9 mouse cellular contexts compared by ENCODE assay signal in the genomic region with DNA sequence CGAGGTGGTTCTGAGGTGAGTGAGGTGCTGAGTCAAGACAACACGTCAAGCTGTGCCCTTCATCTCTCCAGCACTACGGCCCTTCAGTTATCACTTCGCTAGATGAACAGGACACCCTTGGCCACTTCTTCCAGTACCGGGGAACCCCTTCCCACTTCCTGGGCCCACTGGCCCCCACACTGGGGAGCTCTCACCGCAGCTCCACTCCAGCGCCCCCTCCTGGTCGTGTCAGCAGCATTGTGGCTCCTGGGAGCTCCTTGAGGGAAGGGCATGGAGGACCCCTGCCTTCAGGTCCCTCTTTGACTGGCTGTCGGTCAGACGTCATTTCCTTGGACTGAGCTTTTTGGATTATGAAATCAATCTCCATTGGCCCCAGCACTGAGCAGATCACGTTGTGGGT. TPM values are rescaled to one million over a fixed set of nuclear protein-coding genes. Genes with fewer than 3 reads are reported as not detected.
DNase-seq lines count a peak whose midpoint lies in the region; ATAC-seq and TF ChIP-seq lines count a peak whose summit lies in the region.
"Had no signal": no experiment of that assay in that cellular context is flagged by ENCODE, and none has a peak within 500 bp of the region (broad histone marks: within the 10 kb centered on the region; RNA-seq: fewer than 3 reads in every experiment).

No protein-coding gene starts in this region.

- no peaks in the 10 kb centered on the region; the same call in 1 of the 2 replicates for H3K79me2 ChIP-seq in MEL (ENCODE audit: control insufficient read depth, insufficient read depth, low read length, poor library complexity)

- WGBS in forebrain, postnatal 0 days: 67% methylated on average over 11 of the region's 11 CpGs
- 64% methylated on average over 11 of the region's 11 CpGs for WGBS in forebrain, embryonic 15.5 days
- WGBS in limb, embryonic 11.5 days: 72% methylated on average over 11 of the region's 11 CpGs
- WGBS in limb, embryonic 10.5 days: 70% methylated on average over 11 of the region's 11 CpGs

- no peaks in the 10 kb centered on the region for H3K27me3 ChIP-seq in forebrain, postnatal 0 days (ENCODE audit: insufficient read depth, low read length)
- no peaks in the 10 kb centered on the region for H3K27me3 ChIP-seq in forebrain, embryonic 15.5 days
- H3K27me3 ChIP-seq in limb, embryonic 11.5 days (ENCODE audit: control insufficient read depth, insufficient read depth, low read length): no peaks in the 10 kb centered on the region
- peaks cover 17% of the 10 kb centered on the region for H3K27me3 ChIP-seq in limb, embryonic 10.5 days (ENCODE audit: low read depth, poor library complexity, severe bottlenecking)
- no peaks in the 10 kb centered on the region for H3K27me3 ChIP-seq in MEL (ENCODE audit: control insufficient read depth in 1 of 2, insufficient read depth in 2 of 2, low read length in 2 of 2)

- H3K36me3 ChIP-seq in forebrain, postnatal 0 days (ENCODE audit: insufficient read depth): peaks cover 45% of the 10 kb centered on the region
- H3K36me3 ChIP-seq in forebrain, embryonic 15.5 days: peaks cover 16% of the 10 kb centered on the region
- peaks cover 9% of the 10 kb centered on the region for H3K36me3 ChIP-seq in limb, embryonic 11.5 days (ENCODE audit: control insufficient read depth, insufficient read depth, low read length)
- H3K36me3 ChIP-seq in limb, embryonic 10.5 days: peaks cover 71% of the 10 kb centered on the region
- peaks cover 0 to 3% of the 10 kb centered on the region in 2 experiments; a peak in 1 of 4 replicates for H3K36me3 ChIP-seq in MEL (ENCODE audit: control insufficient read depth in 1 of 2, insufficient read depth in 2 of 2, low read length in 2 of 2)

- H3K4me2 ChIP-seq in forebrain, postnatal 0 days (ENCODE audit: low read depth): no peak overlapping the region
- no peak overlapping the region for H3K4me2 ChIP-seq in forebrain, embryonic 15.5 days (replicated peaks)
- no peak overlapping the region for H3K4me2 ChIP-seq in limb, embryonic 11.5 days (ENCODE audit: low read depth, severe bottlenecking)
- H3K4me2 ChIP-seq: midbrain, embryonic 12.5 days had no signal

- no peak overlapping the region for H3K27ac ChIP-seq in forebrain, postnatal 0 days (ENCODE audit: low read depth, low read length)
- H3K27ac ChIP-seq in forebrain, embryonic 15.5 days (replicated peaks): no peak overlapping the region
- H3K27ac ChIP-seq in limb, embryonic 11.5 days (replicated peaks; ENCODE audit: low read depth, low read length): no peak overlapping the region
- no peak overlapping the region for H3K27ac ChIP-seq in limb, embryonic 10.5 days
- no peak overlapping the region for H3K27ac ChIP-seq in MEL (ENCODE audit: control insufficient read depth, low read depth, low read length)
- H3K27ac ChIP-seq: midbrain, embryonic 12.5 days had no signal

- H3K9ac ChIP-seq in forebrain, postnatal 0 days: no peak overlapping the region
- H3K9ac ChIP-seq in forebrain, embryonic 15.5 days (replicated peaks): no peak overlapping the region
- no peak overlapping the region for H3K9ac ChIP-seq in limb, embryonic 11.5 days (ENCODE audit: low read length)
- no peak overlapping the region for H3K9ac ChIP-seq in MEL (ENCODE audit: control insufficient read depth, low read depth, low read length, poor library complexity, severe bottlenecking)
- H3K9ac ChIP-seq: midbrain, embryonic 12.5 days had no signal

- no peak for TF ChIP-seq POLR2A in MEL (IDR thresholded peaks at IDR 0.05; ENCODE audit: control insufficient read depth in 1 of 2, insufficient read depth in 1 of 2, low read depth in 1 of 2, low read length in 2 of 2, poor library complexity in 1 of 2)

- peak; percentile 47; the same call in 1 of the 2 replicates for TF ChIP-seq CTCF in forebrain, postnatal 0 days (IDR thresholded peaks at IDR 0.05; ENCODE audit: low read depth)
- TF ChIP-seq CTCF in MEL (IDR thresholded peaks at IDR 0.05 in 2 of 3, conservative IDR thresholded peaks at IDR 0.05 in 1 of 3; ENCODE audit: control insufficient read depth in 1 of 3, insufficient read depth in 1 of 3, low read depth in 2 of 3, low read length in 3 of 3, poor library complexity in 1 of 3, severe bottlenecking in 1 of 3): peak; percentile 77 to 91 (median 87)

- no peak for DNase-seq in forebrain, postnatal 0 days
- DNase-seq in limb, embryonic 11.5 days (ENCODE audit: low spot score): peak; percentile 47
- DNase-seq in limb, embryonic 10.5 days (ENCODE audit: low spot score): no peak
- DNase-seq in MEL (ENCODE audit: low read depth, low spot score): peak; percentile 51
- DNase-seq in retina, embryonic 14.5 days (ENCODE audit: low spot score): peak; percentile 50
- no peak for DNase-seq in ovary, postnatal 14 days (ENCODE audit: low spot score)
- no peak for DNase-seq in right cerebral cortex, postnatal 36 days (ENCODE audit: low spot score in 2 of 2)

- ATAC-seq in forebrain, postnatal 0 days: no peak
- ATAC-seq in forebrain, embryonic 15.5 days (replicated peaks): no peak
- no peak for ATAC-seq in limb, embryonic 11.5 days (ENCODE audit: insufficient number of reproducible peaks, low FRiP score, low TSS enrichment, low read depth)

- H3K4me3 ChIP-seq in forebrain, postnatal 0 days (ENCODE audit: low read depth, low read length): no peak overlapping the region
- H3K4me3 ChIP-seq in forebrain, embryonic 15.5 days: no peak overlapping the region
- no peak overlapping the region for H3K4me3 ChIP-seq in limb, embryonic 11.5 days (ENCODE audit: low read depth, low read length)
- H3K4me3 ChIP-seq in limb, embryonic 10.5 days: no peak overlapping the region
- H3K4me3 ChIP-seq in MEL (ENCODE audit: control insufficient read depth in 1 of 2, insufficient read depth in 1 of 2, low read depth in 2 of 2, low read length in 2 of 2): no peak overlapping the region
- H3K4me3 ChIP-seq: midbrain, embryonic 12.5 days had no signal

- H3K4me1 ChIP-seq in forebrain, postnatal 0 days (ENCODE audit: insufficient read depth): no peaks in the 10 kb centered on the region
- peaks cover 6% of the 10 kb centered on the region; the same call in 1 of the 2 replicates for H3K4me1 ChIP-seq in forebrain, embryonic 15.5 days
- 0 out of 2 replicates have a peak, but pooled peaks cover 2% of the 10 kb centered on the region for H3K4me1 ChIP-seq in limb, embryonic 11.5 days (ENCODE audit: control insufficient read depth, insufficient read depth, low read length)
- H3K4me1 ChIP-seq in limb, embryonic 10.5 days: peaks cover 18% of the 10 kb centered on the region
- peaks cover 0 to 12% of the 10 kb centered on the region in 2 experiments; a peak in 2 of 4 replicates for H3K4me1 ChIP-seq in MEL (ENCODE audit: control insufficient read depth in 1 of 2, insufficient read depth in 2 of 2, low read length in 2 of 2)

- no peaks in the 10 kb centered on the region for H3K9me3 ChIP-seq in forebrain, postnatal 0 days (ENCODE audit: low read length)
- H3K9me3 ChIP-seq in forebrain, embryonic 15.5 days: no peaks in the 10 kb centered on the region
- H3K9me3 ChIP-seq in limb, embryonic 11.5 days (ENCODE audit: control insufficient read depth, low read length): no peaks in the 10 kb centered on the region
- no peaks in the 10 kb centered on the region for H3K9me3 ChIP-seq in limb, embryonic 10.5 days (replicated peaks)
- H3K9me3 ChIP-seq in MEL (replicated peaks; ENCODE audit: insufficient read depth, low read length): no peaks in the 10 kb centered on the region
- H3K9me3 ChIP-seq: midbrain, embryonic 12.5 days had no signal

- peak; percentile 27 for TF ChIP-seq RAD21 in MEL (IDR thresholded peaks at IDR 0.05; ENCODE audit: low read depth, low read length)

- no peak for TF ChIP-seq EP300 in MEL (IDR thresholded peaks at IDR 0.05; ENCODE audit: low read depth in 1 of 2, low read length in 2 of 2)

RNA-seq across cellular contexts. Expression of a gene that starts 3.6 kb away (rescaled TPM):
- 5.6 and 8.4 TPM in 2 replicates for total RNA-seq in forebrain, postnatal 0 days (2014; rRNA removed)
- polyA plus RNA-seq in forebrain, postnatal 0 days (2015; fragmentation: Nextera tagmentation; extraction: Ambion mirVana): 11.0 and 11.7 TPM in 2 replicates
- polyA plus RNA-seq in forebrain, embryonic 15.5 days (2015; fragmentation: Nextera tagmentation; extraction: Ambion mirVana): 6.8 and 6.9 TPM in 2 replicates
- 8.9 and 10.8 TPM in 2 replicates for polyA plus RNA-seq in limb, embryonic 11.5 days (2014; fragmentation: Nextera tagmentation; extraction: Ambion mirVana)
- polyA plus RNA-seq in limb, embryonic 10.5 days (2016; fragmentation: Nextera tagmentation; extraction: Ambion mirVana): 9.1 and 9.6 TPM in 2 replicates
- 2.4 and 2.7 TPM in 2 replicates for total RNA-seq in MEL (2012; rRNA removed)
- polyA plus RNA-seq in MEL (2012; ENCODE audit: insufficient read depth in 1 of 2, insufficient read length in 2 of 2, low read depth in 1 of 2, low replicate concordance in 2 of 2, missing spikeins in 1 of 2): 1 to 10 TPM in 1 of 2 experiments, not detected in 1; 6.5 TPM

RNA-seq across cellular contexts. Expression of a gene that starts 8.6 kb away (rescaled TPM):
- total RNA-seq in forebrain, postnatal 0 days (2014; rRNA removed): 25.0 and 29.8 TPM in 2 replicates
- polyA plus RNA-seq in forebrain, postnatal 0 days (2015; fragmentation: Nextera tagmentation; extraction: Ambion mirVana): 26.4 and 32.9 TPM in 2 replicates
- polyA plus RNA-seq in forebrain, embryonic 15.5 days (2015; fragmentation: Nextera tagmentation; extraction: Ambion mirVana): 27.4 and 28.9 TPM in 2 replicates
- 41.4 and 42.8 TPM in 2 replicates for polyA plus RNA-seq in limb, embryonic 11.5 days (2014; fragmentation: Nextera tagmentation; extraction: Ambion mirVana)
- polyA plus RNA-seq in limb, embryonic 10.5 days (2016; fragmentation: Nextera tagmentation; extraction: Ambion mirVana): 36.4 and 58.3 TPM in 2 replicates
- total RNA-seq in MEL (2012; rRNA removed): 5.9 and 6.0 TPM in 2 replicates
- polyA plus RNA-seq in MEL (2012; ENCODE audit: insufficient read depth in 1 of 2, insufficient read length in 2 of 2, low read depth in 1 of 2, low replicate concordance in 2 of 2, missing spikeins in 1 of 2): 10 to 100 TPM in 1 of 2 experiments, not detected in 1; 26.8 TPM

RNA-seq across cellular contexts. Expression of a gene that starts 22.6 kb away (rescaled TPM):
- 13.2 and 15.6 TPM in 2 replicates for total RNA-seq in forebrain, postnatal 0 days (2014; rRNA removed)
- polyA plus RNA-seq in forebrain, postnatal 0 days (2015; fragmentation: Nextera tagmentation; extraction: Ambion mirVana): 19.5 and 28.4 TPM in 2 replicates
- 33.5 and 35.7 TPM in 2 replicates for polyA plus RNA-seq in forebrain, embryonic 15.5 days (2015; fragmentation: Nextera tagmentation; extraction: Ambion mirVana)
- polyA plus RNA-seq in limb, embryonic 11.5 days (2014; fragmentation: Nextera tagmentation; extraction: Ambion mirVana): 38.1 and 42.8 TPM in 2 replicates
- 50.2 and 51.4 TPM in 2 replicates for polyA plus RNA-seq in limb, embryonic 10.5 days (2016; fragmentation: Nextera tagmentation; extraction: Ambion mirVana)
- 48.3 and 53.1 TPM in 2 replicates for total RNA-seq in MEL (2012; rRNA removed)
- polyA plus RNA-seq in MEL (2012; ENCODE audit: insufficient read depth in 1 of 2, insufficient read length in 2 of 2, low read depth in 1 of 2, low replicate concordance in 2 of 2, missing spikeins in 1 of 2): 100 to 1,000 TPM; 122 to 224 TPM

RNA-seq across cellular contexts. Expression of a gene that starts 22.7 kb away (rescaled TPM):
- 43.7 and 52.6 TPM in 2 replicates for total RNA-seq in forebrain, postnatal 0 days (2014; rRNA removed)
- 58.2 and 63.6 TPM in 2 replicates for polyA plus RNA-seq in forebrain, postnatal 0 days (2015; fragmentation: Nextera tagmentation; extraction: Ambion mirVana)
- polyA plus RNA-seq in forebrain, embryonic 15.5 days (2015; fragmentation: Nextera tagmentation; extraction: Ambion mirVana): 59.3 and 66.6 TPM in 2 replicates
- 70.0 and 70.7 TPM in 2 replicates for polyA plus RNA-seq in limb, embryonic 11.5 days (2014; fragmentation: Nextera tagmentation; extraction: Ambion mirVana)
- 64.3 and 69.8 TPM in 2 replicates for polyA plus RNA-seq in limb, embryonic 10.5 days (2016; fragmentation: Nextera tagmentation; extraction: Ambion mirVana)
- total RNA-seq in MEL (2012; rRNA removed): 43.2 and 52.2 TPM in 2 replicates
- 10 to 100 TPM; 66.1 to 71.8 TPM for polyA plus RNA-seq in MEL (2012; ENCODE audit: insufficient read depth in 1 of 2, insufficient read length in 2 of 2, low read depth in 1 of 2, low replicate concordance in 2 of 2, missing spikeins in 1 of 2)

RNA-seq across cellular contexts. Expression of a gene that starts 34.8 kb away (rescaled TPM):
- total RNA-seq in forebrain, postnatal 0 days (2014; rRNA removed): 4.6 and 7.1 TPM in 2 replicates
- 2.9 and 4.7 TPM in 2 replicates for polyA plus RNA-seq in forebrain, postnatal 0 days (2015; fragmentation: Nextera tagmentation; extraction: Ambion mirVana)
- polyA plus RNA-seq in forebrain, embryonic 15.5 days (2015; fragmentation: Nextera tagmentation; extraction: Ambion mirVana): 1.5 and 1.9 TPM in 2 replicates
- polyA plus RNA-seq in limb, embryonic 11.5 days (2014; fragmentation: Nextera tagmentation; extraction: Ambion mirVana): 0.31 and 0.45 TPM in 2 replicates
- polyA plus RNA-seq in limb, embryonic 10.5 days (2016; fragmentation: Nextera tagmentation; extraction: Ambion mirVana): 0.09 and 0.10 TPM in 2 replicates
- total RNA-seq in MEL (2012; rRNA removed): 0.46 and 0.62 TPM in 2 replicates
- under 1 TPM in 1 of 2 experiments, not detected in 1; 0.77 TPM for polyA plus RNA-seq in MEL (2012; ENCODE audit: insufficient read depth in 1 of 2, insufficient read length in 2 of 2, low read depth in 1 of 2, low replicate concordance in 2 of 2, missing spikeins in 1 of 2)

Comparison
In these comparisons a context has a peak if more than half of its experiments do, and no peak if none do; other contexts are left out.
1. DNase-seq: peak in limb, embryonic 11.5 days (single experiment), MEL (single experiment) and retina, embryonic 14.5 days (single experiment); none in forebrain, postnatal 0 days (single experiment), limb, embryonic 10.5 days (single experiment), ovary, postnatal 14 days (single experiment) and right cerebral cortex, postnatal 36 days (0 of 2).